Mouse (Mus musculus) heart, postnatal 0 days (tissue): Measurements from ENCODE around the gene Metrnl. TPM values are rescaled to one million over a fixed set of nuclear protein-coding genes. Genes with fewer than 3 reads are reported as not detected.

ENCODE experiments used
- ATAC-seq: fragments of 200-750 bp; cut with Nextera tagmentation; 2 replicates; pipeline ENCODE4 v1.8.0; 2017; ENCODE audit warnings: low read depth, moderate number of reproducible peaks, moderate library complexity; ENCODE audit not compliant: insufficient read depth
- DNase-seq: peaks from one replicate; pipeline ENCODE4 v3.0.0-alpha.2; 2016; ENCODE audit warnings: low spot score
- H3K27ac ChIP-seq: fragments of 300-500 bp; sonication (generic); 2 replicates; pipeline ENCODE4 v1.5.1; 2014; ENCODE audit warnings: low read depth, mild to moderate bottlenecking
- H3K27me3 ChIP-seq: fragments of 300-500 bp; sonication (generic); 2 replicates; pipeline ENCODE4 v1.6.1; 2014; ENCODE audit warnings: low read length, mixed read lengths; ENCODE audit not compliant: control insufficient read depth, insufficient read depth
- H3K36me3 ChIP-seq: fragments of 300-500 bp; sonication (generic); replicated peaks from 2 replicates; pipeline ENCODE4 v1.6.1; 2014; ENCODE audit warnings: low read length, mixed read lengths; ENCODE audit not compliant: control insufficient read depth, insufficient read depth
- H3K4me1 ChIP-seq: fragments of 300-500 bp; sonication (generic); 2 replicates; pipeline ENCODE4 v1.6.1; 2014; ENCODE audit warnings: antibody characterized with exemption; ENCODE audit not compliant: control insufficient read depth, insufficient read depth
- H3K4me2 ChIP-seq: fragments of 300-500 bp; sonication (generic); 2 replicates; pipeline ENCODE4 v1.6.1; 2014; ENCODE audit warnings: low read depth, mild to moderate bottlenecking, low read length, moderate library complexity
- H3K4me3 ChIP-seq: fragments of 300-500 bp; sonication (generic); 2 replicates; pipeline ENCODE4 v1.5.1; 2014; ENCODE audit warnings: low read depth, low read length
- H3K9ac ChIP-seq: fragments of 300-500 bp; sonication (generic); replicated peaks from 2 replicates; pipeline ENCODE4 v1.6.1; 2014; ENCODE audit warnings: low read depth, low read length, mixed read lengths
- H3K9me3 ChIP-seq: fragments of 300-500 bp; sonication (generic); replicated peaks from 2 replicates; pipeline ENCODE4 v1.6.1; 2016; ENCODE audit warnings: low read length; ENCODE audit not compliant: control insufficient read depth
- CTCF ChIP-seq: IDR thresholded peaks from 2 replicates; pipeline ENCODE4 v1.5.1; 2016; ENCODE audit warnings: antibody characterized with exemption, control low read depth, low read depth
- EP300 ChIP-seq: IDR thresholded peaks from 2 replicates; pipeline ENCODE4 v1.6.1; 2016; ENCODE audit warnings: antibody characterized with exemption, low read depth
- WGBS: fragments of 180-500 bp; shearing (Covaris S2); extraction: QIAGEN DNeasy Blood & Tissue Kit; methylation state at CpG from one replicate; pipeline ENCODE4 v1.1.7; 2014; 5-methylcytosine and 5-hydroxymethylcytosine counted together
- polyA plus RNA-seq: library from polyadenylated mRNA; unstranded; fragments of >200 nt; fragmentation: Nextera tagmentation; extraction: Ambion mirVana; gene quantifications from 2 replicates; pipeline ENCODE4 v1.2.1, GENCODE M21; 2015
- total RNA-seq: library from RNA; depleted of rRNA; stranded (reverse); fragments of >200 nt; gene quantifications from 2 replicates; pipeline ENCODE4 v1.2.3, GENCODE M21; 2014; ENCODE audit warnings: low replicate concordance

Gene Metrnl
- total and polyA plus RNA-seq, 2 experiments from 2014 or later, result 17.3 to 27.9 TPM

- Histone ChIP-seq H3K4me1 (no peaks in the 10 kb centered on the region), H3K4me2 (no peak overlapping the region), H3K27ac (no peak overlapping the region), H3K36me3 (no peaks in the 10 kb centered on the region), H3K27me3 (no peaks in the 10 kb centered on the region), H3K9me3 (no peaks in the 10 kb centered on the region), H3K9ac (no peak overlapping the region), H3K4me3 (no peak overlapping the region)
- no peak for DNase-seq
- WGBS, result 24% methylated on average over 1 of the region's 1 CpGs
- TF ChIP-seq EP300 (no peak), CTCF (no peak)
- ATAC-seq, result no peak
Measured at GRCm38 (mm10) chr11:121734892-121735291, 33.5 kb downstream of the Metrnl start.

GRCm38 (mm10) chr11:121738616-121739015 lies 37.3 kb downstream of the Metrnl start:
- H3K27me3 ChIP-seq, result no peaks in the 10 kb centered on the region
- ATAC-seq, result no peak

DNA sequence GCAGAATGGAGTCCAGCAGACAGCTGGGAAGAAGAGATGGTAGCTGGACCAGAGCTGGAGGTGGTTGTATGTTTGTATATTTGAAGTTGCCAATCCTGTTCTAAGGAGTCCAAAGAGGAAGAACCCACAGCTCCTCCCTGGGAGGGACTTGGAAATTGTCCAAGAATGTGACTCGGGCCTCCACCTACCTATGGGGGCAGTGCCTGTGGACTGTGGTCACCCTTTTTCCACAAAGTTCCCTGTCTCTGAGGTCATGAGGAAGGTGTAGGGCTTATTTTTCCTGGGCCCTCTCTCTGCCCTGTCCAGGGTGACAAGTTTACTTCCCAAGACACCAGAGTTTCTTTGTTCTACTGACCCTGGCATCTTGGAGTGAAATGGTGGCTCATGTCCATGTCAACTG lies 39.6 kb downstream of the Metrnl start:
- DNase-seq (no peak), ATAC-seq (no peak)
- no peak overlapping the region for H3K4me2 ChIP-seq
- no peak overlapping the region for H3K4me3 ChIP-seq
- 27% methylated on average over 1 of the region's 1 CpGs for WGBS
- no peaks in the 10 kb centered on the region for H3K27me3 ChIP-seq
- H3K9ac ChIP-seq, result no peak overlapping the region
- no peak overlapping the region for H3K27ac ChIP-seq
- no peaks in the 10 kb centered on the region for H3K9me3 ChIP-seq
- no peak for TF ChIP-seq CTCF
- TF ChIP-seq EP300, result no peak
- no peaks in the 10 kb centered on the region for H3K4me1 ChIP-seq
- no peaks in the 10 kb centered on the region for H3K36me3 ChIP-seq

More at GRCm38 (mm10) chr11:121738616-121739015, 37.3 kb downstream of the Metrnl start:
- Histone ChIP-seq H3K9me3 (no peaks in the 10 kb centered on the region), H3K4me3 (no peak overlapping the region), H3K4me1 (no peaks in the 10 kb centered on the region), H3K27ac (no peak overlapping the region), H3K4me2 (no peak overlapping the region), H3K36me3 (no peaks in the 10 kb centered on the region), H3K9ac (no peak overlapping the region)
- 74% methylated on average over 3 of the region's 3 CpGs for WGBS
- no peak for DNase-seq
- TF ChIP-seq CTCF (no peak), EP300 (no peak)

GRCm38 (mm10) chr11:121741433-121741832 lies 40.1 kb downstream of the Metrnl start:
- Histone ChIP-seq H3K4me3 (no peak overlapping the region), H3K4me1 (no peaks in the 10 kb centered on the region), H3K36me3 (no peaks in the 10 kb centered on the region), H3K9ac (no peak overlapping the region), H3K27ac (no peak overlapping the region), H3K27me3 (no peaks in the 10 kb centered on the region), H3K9me3 (no peaks in the 10 kb centered on the region), H3K4me2 (no peak overlapping the region)
- DNase-seq, result no peak
- no peak for ATAC-seq
- WGBS, result 59% methylated on average over 1 of the region's 1 CpGs
- TF ChIP-seq CTCF (no peak), EP300 (no peak)

DNA sequence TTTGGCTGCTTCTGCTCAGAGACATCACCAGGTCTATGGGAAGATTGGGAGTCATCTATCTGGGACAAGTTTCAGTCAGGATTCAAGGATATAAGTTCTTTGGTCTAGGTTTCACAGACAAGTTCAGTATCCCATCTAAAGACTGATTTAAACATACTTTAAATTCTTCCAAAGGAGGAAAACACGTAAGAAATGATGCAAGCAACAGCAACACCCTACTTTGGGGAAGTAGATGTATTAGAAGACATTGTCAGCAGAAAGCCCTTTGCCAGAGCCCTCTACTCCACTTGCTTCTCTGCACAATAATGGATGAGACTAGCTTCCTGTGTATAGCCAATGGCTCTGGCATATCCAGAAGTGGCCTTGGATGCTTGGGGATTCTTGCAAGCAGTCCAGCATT lies 41.8 kb downstream of the Metrnl start:
- WGBS, result 46% methylated on average over 1 of the region's 1 CpGs
- no peak for DNase-seq
- TF ChIP-seq EP300, result no peak

GRCm38 (mm10) chr11:121743915-121744628 lies 42.7 kb downstream of the Metrnl start:
- Histone ChIP-seq H3K9me3 (no peaks in the 10 kb centered on the region), H3K4me2 (no peak overlapping the region), H3K9ac (no peak overlapping the region), H3K27me3 (no peaks in the 10 kb centered on the region), H3K4me3 (no peak overlapping the region), H3K36me3 (no peaks in the 10 kb centered on the region), H3K4me1 (no peaks in the 10 kb centered on the region), H3K27ac (no peak overlapping the region)
- DNase-seq, result no peak
- TF ChIP-seq EP300 (no peak), CTCF (peak; percentile 12; the same call in 1 of the 2 replicates)
- no peak for ATAC-seq

More for the DNA sequence above, 41.8 kb downstream of the Metrnl start:
- H3K4me3 ChIP-seq, result no peak overlapping the region
- H3K4me2 ChIP-seq, result no peak overlapping the region
- H3K27ac ChIP-seq, result no peak overlapping the region
- H3K9ac ChIP-seq, result no peak overlapping the region
- ATAC-seq, result no peak
- H3K4me1 ChIP-seq, result no peaks in the 10 kb centered on the region
- H3K36me3 ChIP-seq, result no peaks in the 10 kb centered on the region
- no peaks in the 10 kb centered on the region for H3K27me3 ChIP-seq
- H3K9me3 ChIP-seq, result no peaks in the 10 kb centered on the region
